Comparison of ENCODE assay signal across 19 mouse cellular contexts in genomic region chr14:13690426-13690825, GRCm38 (mm10). TPM values are rescaled to one million over a fixed set of nuclear protein-coding genes. Genes with fewer than 3 reads are reported as not detected.
"Had no signal": no experiment of that assay in that cellular context is flagged by ENCODE, and none has a peak within 500 bp of the region (broad histone marks: within the 10 kb centered on the region; RNA-seq: fewer than 3 reads in every experiment).

No protein-coding gene starts in this region.

- H3K27ac ChIP-seq: limb, embryonic 15.5 days; liver, embryonic 12.5 days; midbrain, embryonic 13.5 days; neural tube, embryonic 15.5 days; stomach, embryonic 15.5 days had no signal

- H3K4me2 ChIP-seq: limb, embryonic 15.5 days; liver, embryonic 12.5 days; lung, embryonic 14.5 days; midbrain, embryonic 13.5 days; neural tube, embryonic 15.5 days; stomach, embryonic 15.5 days had no signal

- H3K4me1 ChIP-seq: limb, embryonic 15.5 days; liver, embryonic 12.5 days; midbrain, embryonic 13.5 days; neural tube, embryonic 15.5 days; stomach, embryonic 15.5 days had no signal

- H3K9ac ChIP-seq: limb, embryonic 15.5 days; liver, embryonic 12.5 days; lung, embryonic 14.5 days; midbrain, embryonic 13.5 days; neural tube, embryonic 15.5 days; stomach, embryonic 15.5 days had no signal

- ATAC-seq: liver, embryonic 12.5 days; midbrain, embryonic 13.5 days had no signal

- H3K36me3 ChIP-seq: limb, embryonic 15.5 days; liver, embryonic 12.5 days; midbrain, embryonic 13.5 days; neural tube, embryonic 15.5 days; stomach, embryonic 15.5 days had no signal

- DNase-seq: kidney, adult 18-20 months; kidney, postnatal 14 days; lung, embryonic 14.5 days; right cerebral cortex, postnatal 4 days; spleen, adult 18-20 months; thymus, postnatal 4 days had no signal

- H3K4me3 ChIP-seq: limb, embryonic 15.5 days; liver, embryonic 12.5 days; midbrain, embryonic 13.5 days; myocyte; neural tube, embryonic 15.5 days; stomach, embryonic 15.5 days had no signal

- H3K9me3 ChIP-seq: limb, embryonic 15.5 days; liver, embryonic 12.5 days; midbrain, embryonic 13.5 days; neural tube, embryonic 15.5 days; stomach, embryonic 15.5 days had no signal

- H3K27me3 ChIP-seq: limb, embryonic 15.5 days; liver, embryonic 12.5 days; midbrain, embryonic 13.5 days; neural tube, embryonic 15.5 days; stomach, embryonic 15.5 days had no signal

RNA-seq across cellular contexts. Expression of gene Sntn, which starts 19.8 kb away (rescaled TPM):
- total RNA-seq: left cerebral cortex, postnatal 25 days; megakaryocyte-erythroid progenitor cell, adult 5-6 weeks had no signal
- polyA plus RNA-seq: kidney, embryonic 14.5 days; large intestine, adult 2 months; limb, embryonic 11.5 days; limb, embryonic 15.5 days; liver, embryonic 12.5 days; liver, embryonic 16.5 days; lung, embryonic 14.5 days; midbrain, embryonic 13.5 days; myocyte; neural tube, embryonic 11.5 days; neural tube, embryonic 15.5 days; stomach, embryonic 15.5 days had no signal
